Mouse (Mus musculus) midbrain, embryonic 16.5 days (tissue): ENCODE measurements at regions not wholly inside any gene's neighbourhood (a gene's known extent, or its start where the extent isn't known, plus 50 kb on each side); places are given as distances from the start of the nearest gene placed in this dataset.
A peak's percentile ranks its signal among the peaks of the same experiment; 100 is the strongest.
"Not testable (repeated sequence)": the region's sequence is repeated elsewhere in the genome, so short reads cannot be mapped to it uniquely, and the experiment has no call there.

Experiments
- ATAC-seq: fragments of 200-750 bp; cut with Nextera tagmentation; 2 replicates; pipeline ENCODE4 v1.8.0; 2017; ENCODE audit warnings: moderate TSS enrichment
- H3K27ac ChIP-seq: fragments of 300-500 bp; sonication (generic); 2 replicates; pipeline ENCODE4 v1.5.1; 2014; ENCODE audit warnings: mild to moderate bottlenecking, low read length, mixed read lengths
- H3K27me3 ChIP-seq: fragments of 300-500 bp; sonication (generic); 2 replicates; pipeline ENCODE4 v1.6.1; 2014; ENCODE audit warnings: low read depth, low read length, mixed read lengths; ENCODE audit not compliant: control insufficient read depth, insufficient read depth
- H3K36me3 ChIP-seq: fragments of 300-500 bp; sonication (generic); 2 replicates; pipeline ENCODE4 v1.6.1; 2014; ENCODE audit warnings: mild to moderate bottlenecking, low read length, moderate library complexity, mixed read lengths; ENCODE audit not compliant: control insufficient read depth, insufficient read depth
- H3K4me1 ChIP-seq: fragments of 300-500 bp; sonication (generic); 2 replicates; pipeline ENCODE4 v1.6.1; 2014; ENCODE audit warnings: mild to moderate bottlenecking, low read length, mixed read lengths; ENCODE audit not compliant: control insufficient read depth, insufficient read depth
- H3K4me2 ChIP-seq: fragments of 300-500 bp; sonication (generic); 2 replicates; pipeline ENCODE4 v1.6.1; 2014; ENCODE audit warnings: mild to moderate bottlenecking, low read length, mixed read lengths
- H3K4me3 ChIP-seq: fragments of 300-500 bp; sonication (generic); 2 replicates; pipeline ENCODE4 v1.5.1; 2014; ENCODE audit warnings: low read depth, mild to moderate bottlenecking, low read length, moderate library complexity, mixed read lengths
- H3K9ac ChIP-seq: fragments of 300-500 bp; sonication (generic); 2 replicates; pipeline ENCODE4 v1.6.1; 2014; ENCODE audit warnings: low read depth, low read length, mixed read lengths
- H3K9me3 ChIP-seq: fragments of 300-500 bp; sonication (generic); replicated peaks from 2 replicates; pipeline ENCODE4 v1.6.1; 2014; ENCODE audit warnings: mild to moderate bottlenecking, low read length, mixed read lengths; ENCODE audit not compliant: control insufficient read depth, poor library complexity, severe bottlenecking
- WGBS: fragments of 180-500 bp; shearing (Covaris S2); extraction: QIAGEN DNeasy Blood & Tissue Kit; methylation state at CpG from one replicate; pipeline ENCODE4 v1.1.7; 2014; 5-methylcytosine and 5-hydroxymethylcytosine counted together

- H3K27ac ChIP-seq, H3K27me3 ChIP-seq, H3K36me3 ChIP-seq, H3K4me2 ChIP-seq, H3K9me3 ChIP-seq, H3K9ac ChIP-seq, ATAC-seq, H3K4me3 ChIP-seq, H3K4me1 ChIP-seq: not testable (repeated sequence)
- 94% methylated on average over 2 of the region's 2 CpGs for WGBS
Observed at GRCm38 (mm10) chr12:21526906-21527305, 109.5 kb upstream of the Ywhaq start.

- H3K4me3 ChIP-seq, H3K4me2 ChIP-seq, H3K4me1 ChIP-seq, H3K36me3 ChIP-seq, H3K27me3 ChIP-seq, H3K27ac ChIP-seq, H3K9me3 ChIP-seq, ATAC-seq, H3K9ac ChIP-seq: not testable (repeated sequence)
- WGBS: 41% methylated on average over 6 of the region's 6 CpGs
Observed at GRCm38 (mm10) chr12:21525567-21525966, 108.1 kb upstream of the Ywhaq start.

GRCm38 (mm10) chr12:21522621-21523020 is 105.2 kb upstream of the Ywhaq start:
- H3K27ac ChIP-seq: no peak overlapping the region
- 49% methylated on average over 3 of the region's 3 CpGs for WGBS
- H3K36me3 ChIP-seq: no peaks in the 10 kb centered on the region
- H3K9ac ChIP-seq: no peak overlapping the region
- H3K4me3 ChIP-seq: no peak overlapping the region
- no peaks in the 10 kb centered on the region for H3K9me3 ChIP-seq
- 0 out of 2 replicates have a peak, but pooled peaks cover 3% of the 10 kb centered on the region for H3K4me1 ChIP-seq
- no peak overlapping the region for H3K4me2 ChIP-seq
- no peak for ATAC-seq
- no peaks in the 10 kb centered on the region for H3K27me3 ChIP-seq

GRCm38 (mm10) chr12:21519058-21519457 is 101.6 kb upstream of the Ywhaq start:
- ATAC-seq: peak; percentile 47; the same call in 1 of the 2 replicates

GRCm38 (mm10) chr12:21512736-21513135 is 95.3 kb upstream of the Ywhaq start:
- Histone ChIP-seq H3K9me3 (no peaks in the 10 kb centered on the region), H3K4me3 (no peak overlapping the region), H3K9ac (no peak overlapping the region), H3K27me3 (no peaks in the 10 kb centered on the region), H3K4me2 (no peak overlapping the region), H3K27ac (peak overlapping the region; percentile 55), H3K4me1 (peaks cover 9% of the 10 kb centered on the region), H3K36me3 (no peaks in the 10 kb centered on the region)
- peak; percentile 29; the same call in 1 of the 2 replicates for ATAC-seq
- 51% methylated on average over 2 of the region's 2 CpGs for WGBS

More at GRCm38 (mm10) chr12:21519058-21519457, 101.6 kb upstream of the Ywhaq start:
- Histone ChIP-seq H3K4me3 (no peak overlapping the region), H3K9ac (no peak overlapping the region), H3K4me1 (0 out of 2 replicates have a peak, but pooled peaks cover 3% of the 10 kb centered on the region), H3K27me3 (no peaks in the 10 kb centered on the region), H3K9me3 (no peaks in the 10 kb centered on the region), H3K27ac (no peak overlapping the region; the same call in 1 of the 2 replicates), H3K4me2 (no peak overlapping the region), H3K36me3 (no peaks in the 10 kb centered on the region)
- 27% methylated on average over 3 of the region's 3 CpGs for WGBS

- Histone ChIP-seq H3K27me3 (no peaks in the 10 kb centered on the region), H3K9ac (no peak overlapping the region), H3K27ac (peak overlapping the region; percentile 60), H3K4me1 (peaks cover 9% of the 10 kb centered on the region), H3K9me3 (no peaks in the 10 kb centered on the region), H3K4me3 (no peak overlapping the region), H3K4me2 (no peak overlapping the region), H3K36me3 (no peaks in the 10 kb centered on the region)
- ATAC-seq: peak; percentile 82
- 50% methylated on average over 8 of the region's 8 CpGs for WGBS
Observed at GRCm38 (mm10) chr12:21511043-21511665, 93.7 kb upstream of the Ywhaq start.

- Histone ChIP-seq H3K9ac (no peak overlapping the region), H3K4me2 (no peak overlapping the region), H3K36me3 (no peaks in the 10 kb centered on the region), H3K4me3 (no peak overlapping the region), H3K4me1 (peaks cover 9% of the 10 kb centered on the region), H3K27ac (no peak overlapping the region), H3K9me3 (no peaks in the 10 kb centered on the region), H3K27me3 (no peaks in the 10 kb centered on the region)
- no peak for ATAC-seq
- 80% methylated on average over 1 of the region's 1 CpGs for WGBS
Observed at GRCm38 (mm10) chr12:21507080-21507479, 89.6 kb upstream of the Ywhaq start.

GRCm38 (mm10) chr12:21505731-21506368 is 88.4 kb upstream of the Ywhaq start:
- no peak for ATAC-seq
- H3K4me1 ChIP-seq: peaks cover 3% of the 10 kb centered on the region; the same call in 1 of the 2 replicates
- H3K9me3 ChIP-seq: no peaks in the 10 kb centered on the region
- 59% methylated on average over 6 of the region's 6 CpGs for WGBS
- no peak overlapping the region for H3K27ac ChIP-seq
- H3K27me3 ChIP-seq: no peaks in the 10 kb centered on the region
- H3K36me3 ChIP-seq: no peaks in the 10 kb centered on the region
- H3K9ac ChIP-seq: no peak overlapping the region
- no peak overlapping the region for H3K4me2 ChIP-seq
- no peak overlapping the region for H3K4me3 ChIP-seq

- Histone ChIP-seq H3K9ac (no peak overlapping the region), H3K4me1 (no peaks in the 10 kb centered on the region)
Observed at GRCm38 (mm10) chr12:21503250-21503649, 85.8 kb upstream of the Ywhaq start.

More at GRCm38 (mm10) chr12:21503250-21503649, 85.8 kb upstream of the Ywhaq start:
- no peak overlapping the region for H3K4me2 ChIP-seq
- no peak overlapping the region for H3K27ac ChIP-seq
- WGBS: 51% methylated on average over 4 of the region's 4 CpGs
- H3K36me3 ChIP-seq: no peaks in the 10 kb centered on the region
- H3K27me3 ChIP-seq: no peaks in the 10 kb centered on the region
- no peak overlapping the region for H3K4me3 ChIP-seq
- no peaks in the 10 kb centered on the region for H3K9me3 ChIP-seq
- no peak for ATAC-seq
